Mouse (Mus musculus): ENCODE results near the gene Prdm1.

Gene Prdm1

DNA sequence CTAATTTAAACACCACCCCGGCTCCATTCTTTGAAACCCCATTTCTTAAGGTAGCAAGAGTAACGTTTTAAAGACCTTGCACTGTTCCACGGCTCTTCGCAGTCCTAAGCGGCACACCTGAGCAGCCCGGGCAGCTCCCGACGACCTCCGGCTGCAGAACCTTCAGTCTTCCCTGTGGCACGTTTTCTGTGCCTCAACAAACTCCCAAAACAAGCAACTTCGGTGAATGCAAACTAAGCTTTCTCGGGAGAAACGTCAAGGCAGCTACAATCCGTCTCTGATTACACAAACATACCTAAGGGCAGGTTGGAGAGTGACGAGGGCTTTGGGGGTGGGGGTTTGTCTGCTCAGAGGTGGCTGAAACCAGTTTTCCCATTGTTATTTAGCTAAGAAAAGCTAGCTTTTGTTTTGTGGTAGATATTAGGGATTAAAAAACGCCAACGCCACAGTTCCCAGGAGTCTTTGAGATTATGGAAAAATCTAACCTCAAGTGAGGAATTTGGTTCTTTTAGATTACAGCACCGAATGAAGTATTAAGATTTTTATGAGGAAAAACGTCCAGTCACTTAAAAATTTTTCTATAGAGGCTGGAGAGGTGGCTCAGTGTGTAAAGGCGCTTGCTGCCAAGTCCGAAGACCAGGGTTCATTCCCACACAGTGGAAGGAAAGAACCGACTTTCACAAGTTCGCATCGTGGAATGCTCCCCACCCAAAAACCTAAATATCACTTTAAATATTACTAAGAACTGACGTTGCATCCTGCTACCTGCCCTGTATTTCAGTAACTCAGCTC, at the start of gene Prdm1:
TSS of gene Prdm1 (minus strand) at position 211 of the 792 bp plus-strand sequence.
- peak; percentile 6 for DNase-seq (ENCODE audit: low spot score)

DNA sequence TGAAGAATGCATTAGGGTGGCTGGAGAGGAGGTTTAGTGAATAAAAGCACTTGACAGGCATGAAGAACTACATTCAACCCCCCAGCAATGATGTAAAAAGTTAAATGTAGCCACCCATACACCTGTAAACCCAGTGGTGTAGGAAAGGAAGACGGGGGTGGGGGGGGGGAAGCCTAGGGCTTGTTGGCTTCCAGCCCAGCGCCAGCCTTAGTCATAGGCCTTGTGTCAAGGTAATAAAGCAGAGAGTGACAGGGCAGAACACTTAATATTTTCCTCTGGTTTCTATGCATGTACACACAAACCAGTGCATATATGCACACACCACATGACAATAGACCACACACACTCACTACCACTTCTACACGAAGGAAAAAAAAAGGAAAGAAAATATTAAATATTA, 37.7 kb upstream of the Prdm1 start:
- no peak for DNase-seq (ENCODE audit: low spot score)

DNA sequence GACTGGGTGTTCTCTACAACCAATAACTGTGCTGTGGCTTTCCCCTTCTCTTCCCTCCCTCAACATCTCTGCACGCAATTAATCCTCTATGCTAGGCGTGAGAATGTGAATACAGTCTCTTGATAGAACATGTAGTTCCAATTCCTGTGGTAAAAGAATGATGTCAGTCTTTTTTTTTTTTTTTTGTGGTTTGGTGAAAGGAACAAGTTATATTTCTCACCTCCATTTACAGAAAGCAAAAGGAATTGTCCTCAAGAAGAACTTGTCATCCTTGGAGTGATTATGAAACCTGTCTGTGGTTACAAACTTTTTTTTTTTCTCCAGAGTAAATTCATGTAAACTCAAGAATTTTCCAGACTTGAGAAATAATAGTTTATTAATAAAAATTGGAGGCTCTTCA, 36.8 kb upstream of the Prdm1 start:
- no peak for DNase-seq (ENCODE audit: low spot score)

DNA sequence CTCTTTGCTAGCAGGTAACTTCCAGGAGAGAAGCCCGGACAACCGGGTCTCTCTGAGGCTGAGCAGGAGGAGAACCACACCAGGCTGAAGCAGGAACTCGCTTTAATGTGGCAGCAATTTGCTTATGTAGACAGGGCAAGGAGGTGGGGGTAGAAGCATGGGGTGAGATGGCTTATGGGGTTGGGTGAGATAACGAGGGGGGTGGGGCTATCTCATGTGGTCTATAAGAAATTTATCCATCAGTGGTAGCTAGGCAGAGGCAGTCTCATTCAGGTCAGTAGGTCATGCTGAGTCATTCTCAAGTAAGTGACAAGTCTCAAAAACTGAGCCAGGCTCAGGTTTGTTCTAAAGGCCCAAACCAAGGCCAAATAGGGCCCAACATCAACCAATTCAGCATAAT, 28.5 kb upstream of the Prdm1 start:
- DNase-seq (ENCODE audit: low spot score), result no peak

DNA sequence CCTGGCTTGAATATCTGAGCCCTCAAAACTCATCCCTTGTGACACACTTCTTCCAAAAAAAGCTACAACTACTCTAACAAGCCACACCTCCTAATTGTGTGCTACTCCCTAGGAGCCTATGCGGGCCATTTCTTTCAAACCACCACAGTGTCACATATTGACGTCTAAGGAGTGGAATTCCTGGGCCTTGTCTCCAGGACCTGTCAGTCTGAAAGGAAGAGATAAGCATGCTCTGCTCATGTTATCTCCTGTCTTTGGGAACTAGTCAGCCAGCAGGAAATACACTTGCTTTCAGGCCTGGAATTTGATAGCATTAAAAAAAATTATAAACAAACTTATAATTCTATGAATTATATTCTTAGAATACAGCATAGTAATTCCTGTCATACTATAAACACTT, 27.0 kb upstream of the Prdm1 start:
- DNase-seq (ENCODE audit: low spot score), result no peak

DNA sequence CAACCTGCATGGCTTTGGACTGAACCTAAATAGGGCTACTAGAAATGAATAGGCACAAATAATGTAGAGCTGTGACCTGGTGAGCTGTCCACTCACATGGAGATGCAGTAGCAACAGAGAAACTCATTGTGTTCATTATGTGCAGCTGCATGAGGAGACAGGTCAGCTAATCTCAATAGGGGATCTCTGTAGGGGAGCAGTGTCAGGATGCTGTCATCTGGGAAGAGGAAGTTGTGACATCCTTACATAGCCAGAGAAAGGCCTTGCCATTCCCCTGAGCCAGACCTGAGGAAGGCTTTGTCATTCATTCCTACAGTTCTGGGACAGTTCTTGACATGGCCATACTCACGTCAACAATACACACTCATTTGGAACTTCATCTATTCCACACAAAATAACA, 25.3 kb upstream of the Prdm1 start:
- no peak for DNase-seq (ENCODE audit: low spot score)

DNA sequence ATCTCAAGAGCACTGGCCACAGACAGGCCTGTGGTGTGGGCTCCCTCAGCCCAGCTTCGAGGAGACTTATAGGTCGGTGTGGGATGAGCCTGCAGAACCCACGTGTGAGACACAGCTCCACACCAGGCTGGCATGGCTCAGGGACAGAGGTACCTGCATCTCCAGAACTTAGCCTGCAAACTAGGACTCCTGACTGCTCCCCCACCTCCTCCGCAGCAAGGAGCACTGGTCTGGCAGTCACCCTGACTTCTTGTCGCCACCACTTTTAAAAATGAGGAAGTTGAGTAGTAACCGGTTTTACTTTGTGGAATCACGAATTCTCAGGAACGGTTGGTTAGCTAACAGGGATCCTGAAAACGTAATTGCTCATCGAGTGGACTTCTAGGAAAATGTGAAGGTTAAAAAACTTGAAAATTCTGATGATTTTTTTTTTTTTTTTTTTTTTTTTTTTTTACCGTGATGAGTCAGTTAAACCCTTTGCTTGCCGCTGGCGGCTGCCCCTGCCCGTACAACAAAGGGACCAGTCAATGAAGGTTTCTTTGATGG, 10.8 kb upstream of the Prdm1 start:
- no peak for DNase-seq (ENCODE audit: low spot score)

DNA sequence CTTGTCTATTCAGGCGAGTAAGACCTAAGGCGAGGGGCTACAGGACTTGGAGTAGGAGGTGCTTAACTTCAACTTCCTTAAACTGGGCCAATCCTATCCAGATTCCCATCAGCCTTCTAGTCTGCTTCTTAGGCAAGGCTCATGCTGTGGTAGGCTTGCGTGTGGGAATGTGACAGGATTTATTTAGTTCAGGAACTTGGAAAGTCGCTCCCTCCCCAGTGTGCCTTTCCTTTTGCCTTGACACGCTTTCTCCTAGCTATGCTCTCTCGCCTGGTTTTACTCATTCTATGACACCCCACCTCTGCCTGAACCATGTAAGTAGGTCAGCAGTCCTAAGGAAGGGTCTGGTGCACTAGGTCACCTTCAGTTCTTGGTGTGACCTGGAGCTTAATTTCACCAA, 9.8 kb upstream of the Prdm1 start:
- no peak for DNase-seq (ENCODE audit: low spot score)

DNA sequence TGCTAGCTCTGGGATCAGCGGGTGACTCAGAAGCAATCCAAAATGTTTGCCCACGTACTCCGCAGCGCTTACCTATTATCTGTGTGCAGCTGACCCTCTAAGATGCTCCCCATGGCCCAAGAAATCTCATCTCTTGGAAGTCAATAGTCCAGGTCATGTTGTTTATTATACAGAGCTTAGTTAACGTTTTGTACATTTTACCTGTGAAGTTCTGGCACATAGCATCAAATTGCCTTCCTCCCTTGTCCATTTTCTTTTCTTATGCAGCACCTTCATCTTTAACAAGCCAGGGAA, 1.7 kb upstream of the Prdm1 start:
- no peak for DNase-seq (ENCODE audit: low spot score)

DNA sequence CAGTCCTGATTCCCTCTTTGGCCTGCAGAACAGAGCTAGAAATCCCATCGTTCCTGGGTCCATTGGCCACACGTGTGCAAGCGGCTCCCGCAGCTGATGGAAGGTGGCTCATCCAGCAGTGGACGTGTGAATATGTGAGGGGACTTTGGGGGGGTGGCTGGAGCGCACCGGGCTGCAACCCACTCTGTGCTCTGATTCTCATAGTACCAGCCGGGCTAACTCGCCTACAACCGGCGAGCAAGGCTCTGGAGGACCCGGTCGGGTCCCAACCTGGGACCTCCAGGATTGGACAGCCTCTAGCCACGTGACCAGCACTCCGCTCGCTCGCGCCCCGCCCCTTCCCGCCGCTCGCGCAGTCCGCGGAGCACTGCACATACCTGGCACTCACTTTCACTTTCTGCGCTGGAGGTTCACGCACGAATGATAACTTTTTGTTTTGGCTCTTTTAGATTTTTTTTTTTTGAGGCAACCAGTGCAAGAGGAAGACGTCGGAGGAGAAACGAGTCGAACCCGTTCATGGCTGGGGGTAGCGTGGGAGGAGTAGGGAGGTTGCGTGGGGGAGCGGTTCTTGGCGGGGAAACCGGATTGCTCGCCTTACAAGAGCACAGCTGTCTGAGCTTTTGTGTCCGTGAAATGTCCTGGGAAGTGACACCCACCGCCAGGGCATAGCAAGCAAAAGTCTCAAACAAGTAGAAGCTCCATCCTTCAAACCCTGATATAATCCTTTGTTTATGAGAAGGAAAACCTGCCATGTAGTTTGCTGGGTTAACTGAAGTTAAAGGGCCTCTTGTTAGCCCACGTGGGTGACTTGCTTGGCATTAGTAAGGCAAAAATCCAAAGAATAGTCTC, 1.1 kb upstream of the Prdm1 start:
- DNase-seq (ENCODE audit: low spot score), result peak; percentile 89

DNA sequence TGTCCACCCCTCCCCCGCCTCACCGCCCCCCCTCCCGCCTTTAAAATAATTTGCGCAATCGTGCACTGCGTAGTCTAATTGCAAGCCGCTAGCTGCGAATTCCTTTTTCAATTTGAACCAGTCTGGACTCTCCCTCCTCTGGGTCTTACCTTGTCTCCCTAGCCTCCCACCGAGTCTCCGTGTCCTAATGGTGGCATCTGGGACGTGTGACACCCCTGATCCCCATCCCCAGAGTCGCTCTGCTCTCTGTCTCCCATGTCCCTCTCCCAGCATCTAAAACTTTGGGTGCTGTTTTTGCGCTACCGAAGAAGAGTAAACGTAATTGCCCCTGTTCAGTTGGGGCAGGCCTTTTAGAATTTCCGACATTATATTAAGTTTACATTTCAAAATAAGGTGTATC, 650 bp downstream of the Prdm1 start:
- no peak for DNase-seq (ENCODE audit: low spot score)

DNA sequence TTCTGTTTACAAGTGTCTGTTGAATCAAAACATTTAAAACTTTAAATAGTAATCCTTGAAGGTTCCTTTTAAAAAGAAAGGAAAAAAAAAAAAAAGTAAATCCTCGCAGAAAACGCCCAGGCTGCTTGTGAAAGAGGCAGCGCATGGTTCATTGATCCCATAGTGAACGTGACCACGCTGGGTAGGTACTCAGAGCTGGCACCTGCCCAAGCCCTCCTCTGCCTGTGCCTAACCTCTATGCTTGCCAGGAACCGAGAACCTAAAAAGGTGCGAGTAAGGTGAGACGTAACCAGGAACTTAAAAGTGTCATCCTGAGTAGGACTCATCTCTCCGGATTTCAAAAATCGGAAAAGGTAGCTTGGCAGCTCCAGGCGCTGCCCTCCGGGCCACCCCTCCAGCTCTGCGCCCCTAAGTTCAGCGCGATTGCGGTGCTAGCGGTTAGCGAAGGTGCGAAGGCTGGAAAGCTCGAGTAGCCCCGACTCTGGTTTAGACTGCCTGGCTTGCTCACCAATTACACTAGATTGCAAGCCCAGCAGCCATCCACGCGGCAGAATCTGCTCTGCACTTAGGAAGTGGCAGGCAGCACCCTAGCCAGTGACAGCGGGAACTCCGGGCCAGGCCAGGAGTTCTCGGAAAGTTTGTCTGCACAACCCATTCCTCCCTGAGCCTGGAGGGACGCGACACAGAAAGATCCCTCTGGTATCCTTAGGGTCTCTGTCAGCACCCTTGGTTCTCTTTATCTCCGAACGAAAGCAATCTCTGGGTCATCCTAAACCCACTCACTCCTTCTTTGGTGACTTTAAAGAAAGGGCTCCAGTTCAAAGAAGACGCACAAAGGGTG, 1.3 kb downstream of the Prdm1 start:
- peak; percentile 31 for DNase-seq (ENCODE audit: low spot score)

DNA sequence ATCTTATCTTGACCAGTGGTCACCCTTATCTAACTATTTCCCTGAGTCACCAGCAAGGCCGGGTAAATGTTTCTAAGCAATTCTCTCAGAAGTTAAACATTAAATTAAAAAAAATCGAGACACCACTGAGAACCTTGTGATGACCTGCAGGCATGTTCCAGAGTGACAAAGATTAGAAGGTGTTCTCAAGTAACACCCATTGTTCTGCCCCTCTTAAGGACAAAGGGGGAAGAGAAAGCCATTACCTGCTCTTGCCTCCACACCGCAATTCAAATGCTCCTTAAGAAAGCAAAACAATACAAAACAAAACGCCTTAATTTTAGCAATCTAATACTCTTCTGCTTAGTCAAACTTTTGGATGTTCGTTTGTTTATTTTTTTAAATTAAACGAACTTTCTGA, 8.1 kb downstream of the Prdm1 start:
- no peak for DNase-seq (ENCODE audit: low spot score)

DNA sequence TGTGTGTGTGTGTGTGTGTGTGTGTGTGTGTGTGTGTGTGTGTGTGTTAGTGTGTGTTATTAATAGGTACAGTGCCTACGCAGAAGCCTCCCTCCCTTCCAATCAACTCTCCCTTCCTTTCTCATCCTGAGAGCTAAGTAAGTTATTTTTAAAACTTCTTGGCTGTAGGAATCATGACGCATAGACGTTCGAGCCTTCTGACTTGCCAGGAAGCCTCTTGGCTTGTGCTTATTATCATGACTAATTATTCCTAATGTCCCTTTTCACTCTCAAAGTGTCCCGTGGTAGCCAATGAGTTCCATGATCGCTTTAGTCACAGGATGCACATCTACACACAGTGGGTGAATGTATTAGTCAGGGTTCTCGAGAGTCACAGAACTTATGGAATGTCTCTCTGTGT, 9.7 kb downstream of the Prdm1 start:
- no peak for DNase-seq (ENCODE audit: low spot score)

DNA sequence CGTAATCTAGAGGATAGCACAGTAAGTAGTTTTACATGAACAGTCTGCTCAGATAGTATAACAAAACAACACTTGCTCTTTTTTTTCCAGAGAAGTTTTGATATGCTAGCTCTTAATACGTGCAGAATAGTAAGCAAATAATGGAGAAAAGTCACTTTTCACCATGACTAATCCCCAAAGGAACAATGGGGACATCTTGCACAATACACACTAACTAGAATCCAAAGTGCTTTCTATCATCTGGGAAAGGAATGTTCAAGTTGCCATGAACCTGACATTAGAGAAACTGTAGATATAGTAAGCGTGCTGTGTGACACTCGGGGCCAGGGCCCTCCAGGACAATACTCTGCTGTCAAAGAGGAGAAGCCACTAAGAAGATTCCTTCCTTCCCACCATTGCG, 15.2 kb downstream of the Prdm1 start:
- no peak for DNase-seq (ENCODE audit: low spot score)

DNA sequence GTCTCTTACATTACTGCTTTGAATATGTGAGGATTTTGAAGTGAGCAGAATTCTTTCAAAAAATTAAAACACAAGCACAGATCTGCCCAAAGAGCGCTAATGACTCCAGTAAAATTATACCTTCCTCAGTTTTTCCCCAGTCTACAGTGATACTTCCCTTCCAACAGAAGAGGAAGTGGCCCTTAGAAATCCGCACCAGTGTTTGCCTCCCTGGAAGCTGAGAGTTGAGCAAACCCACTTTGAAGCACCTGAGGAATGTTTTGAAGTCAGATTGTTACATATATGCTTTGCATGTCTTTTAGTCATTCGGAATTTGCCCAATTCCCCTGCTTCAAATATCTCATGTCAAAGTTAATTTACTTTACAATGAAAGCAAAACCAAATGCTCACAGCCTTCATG, 17.3 kb downstream of the Prdm1 start:
- no peak for DNase-seq (ENCODE audit: low spot score)

DNA sequence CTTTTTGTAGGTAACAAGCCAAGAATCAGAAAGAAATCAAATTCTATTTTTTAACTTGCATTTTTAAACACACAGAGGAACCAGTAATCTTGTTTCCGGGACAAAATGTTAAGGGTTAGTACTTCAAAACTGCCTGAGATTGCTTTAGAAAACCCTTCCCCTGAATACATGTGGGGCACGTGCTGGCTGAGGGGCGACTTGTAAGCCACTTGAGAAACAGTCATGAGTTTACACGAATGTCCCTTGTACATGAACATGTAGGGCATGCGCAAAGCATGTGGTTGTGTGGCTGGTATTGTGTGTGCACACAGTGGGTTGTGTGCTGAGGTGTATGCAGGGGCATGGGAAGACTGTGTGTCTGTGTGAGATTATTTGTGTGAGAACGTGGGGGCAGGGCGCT, 19.7 kb downstream of the Prdm1 start:
- DNase-seq (ENCODE audit: low spot score), result no peak

DNA sequence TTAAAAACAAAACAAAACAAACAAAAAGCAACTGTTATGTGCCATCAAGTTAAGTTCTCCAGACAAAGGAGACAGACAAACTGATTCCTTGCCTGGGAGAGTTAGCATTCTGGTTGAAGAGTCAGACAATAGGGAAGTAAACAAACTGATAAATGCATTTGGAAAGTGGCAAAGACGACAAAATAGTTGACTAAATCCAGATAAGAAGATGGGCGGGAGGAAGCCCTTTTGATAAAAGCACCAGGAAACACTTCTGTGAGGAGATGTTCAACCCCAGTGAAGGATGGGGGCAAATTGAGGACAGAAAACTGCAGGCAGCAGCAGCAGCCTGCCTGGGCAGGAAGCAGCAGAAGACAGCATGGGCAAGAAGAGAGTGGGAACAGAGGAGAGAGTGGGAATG, 20.3 kb downstream of the Prdm1 start:
- DNase-seq (ENCODE audit: low spot score), result no peak

DNA sequence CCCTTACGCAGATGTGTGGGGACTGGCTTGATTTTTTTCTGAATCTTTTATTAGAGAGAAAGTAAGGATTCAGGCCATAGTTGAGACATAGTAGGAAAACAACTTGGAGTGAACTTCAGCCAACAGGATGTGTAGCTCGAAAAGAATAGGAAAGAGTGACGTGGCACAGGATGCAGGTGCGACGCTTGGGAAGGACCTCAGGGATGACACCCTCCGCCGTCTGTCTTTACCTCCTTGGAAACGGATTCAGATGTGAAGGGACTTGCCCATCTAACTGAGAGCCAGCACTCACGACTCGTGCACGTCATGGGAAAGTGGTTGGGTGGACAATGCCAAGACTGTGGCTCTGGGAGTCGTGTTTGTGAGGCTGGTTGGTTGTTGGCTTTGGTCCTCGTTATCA, 25.4 kb downstream of the Prdm1 start:
- DNase-seq (ENCODE audit: low spot score), result no peak

DNA sequence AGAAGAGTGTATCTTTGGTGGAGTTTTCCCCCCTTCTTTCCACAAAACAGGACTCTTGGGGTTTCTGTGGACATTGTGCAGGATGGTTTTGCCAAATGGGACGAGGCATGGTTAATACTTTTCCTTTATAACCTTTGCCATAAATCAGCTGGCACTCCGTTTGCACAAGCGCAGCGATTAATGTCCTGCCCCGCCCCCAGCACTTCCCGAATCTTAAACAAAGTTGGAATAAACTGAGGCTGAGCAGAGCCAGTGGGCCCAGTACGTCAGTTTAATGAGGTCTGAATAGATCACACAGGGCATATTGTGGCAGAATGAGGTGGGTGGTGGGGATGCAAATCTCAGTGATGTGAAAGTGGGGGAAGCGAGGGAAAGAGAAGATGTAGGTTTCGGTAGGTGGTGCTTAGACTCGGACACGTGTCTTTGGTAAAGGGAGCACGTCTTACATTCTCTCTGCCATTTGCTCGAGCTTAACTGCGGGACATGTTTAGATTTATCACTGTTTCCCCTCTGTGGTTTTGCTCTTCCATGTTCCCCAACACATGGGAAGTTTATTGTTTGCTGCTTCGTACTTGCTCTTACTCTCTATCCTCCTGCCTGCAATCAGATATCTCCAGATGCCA, 28.3 kb downstream of the Prdm1 start:
- no peak for DNase-seq (ENCODE audit: low spot score)

DNA sequence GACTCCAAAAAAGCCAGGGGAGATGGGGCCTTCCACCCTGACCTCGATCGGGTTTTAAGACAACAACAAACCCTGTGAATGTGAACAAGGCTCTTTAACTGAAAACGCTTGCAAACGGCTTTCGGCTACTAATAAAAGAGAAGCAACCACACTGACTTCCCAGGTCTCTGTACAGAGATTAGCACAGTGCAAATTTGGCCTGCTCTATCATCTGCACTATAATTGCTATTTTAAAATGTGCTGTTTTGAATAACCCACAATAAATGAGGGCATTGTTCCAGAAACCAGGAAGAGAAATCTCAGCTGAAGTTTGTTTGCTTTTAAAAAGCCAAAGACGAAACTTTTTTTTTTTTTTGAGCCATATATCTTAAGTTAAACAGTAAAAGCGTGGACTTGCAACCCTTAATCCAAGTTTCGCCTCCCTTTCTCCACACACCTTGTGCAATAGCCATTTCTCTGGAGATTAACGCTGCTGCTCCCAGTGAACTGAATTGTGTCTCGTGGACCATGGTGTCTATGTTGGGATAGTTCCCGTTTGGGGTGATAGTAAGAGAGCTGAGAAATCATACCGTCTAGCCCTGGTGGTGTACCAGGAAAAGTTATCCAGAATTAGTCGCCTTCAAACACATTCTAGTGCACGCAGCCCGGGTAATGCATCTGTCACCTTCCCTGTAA, 34.3 kb downstream of the Prdm1 start:
- no peak for DNase-seq (ENCODE audit: low spot score)

Measured in T-cell, adult 2 months (primary cell).